Mouse (Mus musculus) B cell, adult 2 months (primary cell): Measurements from ENCODE around the gene Gm44503.

Experiments
- DNase-seq, 2 experiments: peaks; one replicate each; pipeline ENCODE4 v3.0.0; 2022

Gene Gm44503

GRCm38 (mm10) chr9:72975242-72975641, 16.6 kb downstream of the Gm44503 start:
- DNase-seq, result no peak

- no peak for DNase-seq
These were observed 24.4 kb downstream of the Gm44503 start for GRCm38 (mm10) chr9:72983066-72983465.

- DNase-seq, result peak; percentile 95
These were observed 26.9 kb downstream of the Gm44503 start, which contains the start of the genes Ccpg1os and Ccpg1 for GRCm38 (mm10) chr9:72985250-72986220. Gene Ccpg1os, minus strand, starts transcription at chr9:72985382. Gene Ccpg1, plus strand, starts transcription at chr9:72985429.

GRCm38 (mm10) chr9:72987703-72988102, 29.1 kb downstream of the Gm44503 start:
- no peak for DNase-seq

- DNase-seq, result no peak
These were observed 30.1 kb downstream of the Gm44503 start for GRCm38 (mm10) chr9:72988706-72989105.

GRCm38 (mm10) chr9:72991420-72991819, 32.8 kb downstream of the Gm44503 start:
- no peak for DNase-seq

- DNase-seq, result no peak
These were observed 33.9 kb downstream of the Gm44503 start for GRCm38 (mm10) chr9:72992576-72992975.

- no peak for DNase-seq
These were observed 37.5 kb downstream of the Gm44503 start for GRCm38 (mm10) chr9:72996167-72996566.

GRCm38 (mm10) chr9:72996806-72997205, 38.2 kb downstream of the Gm44503 start:
- DNase-seq, result no peak

- no peak for DNase-seq
These were observed 41.8 kb downstream of the Gm44503 start for GRCm38 (mm10) chr9:73000487-73000886.

GRCm38 (mm10) chr9:73001314-73002011, 42.8 kb downstream of the Gm44503 start:
- DNase-seq, result no peak

- DNase-seq, result no peak
These were observed 43.5 kb downstream of the Gm44503 start for GRCm38 (mm10) chr9:73002177-73002576.

GRCm38 (mm10) chr9:73004076-73004475, 45.4 kb downstream of the Gm44503 start:
- DNase-seq, result no peak

GRCm38 (mm10) chr9:73005106-73005505, 46.5 kb downstream of the Gm44503 start:
- no peak for DNase-seq

GRCm38 (mm10) chr9:73006175-73006574, 47.5 kb downstream of the Gm44503 start:
- DNase-seq, result peak in 1 of 2 experiments; percentile 11

GRCm38 (mm10) chr9:73008384-73008783, 49.7 kb downstream of the Gm44503 start:
- no peak for DNase-seq

GRCm38 (mm10) chr9:73012629-73013028, 54.0 kb downstream of the Gm44503 start:
- no peak for DNase-seq

- no peak for DNase-seq
These were observed 56.1 kb downstream of the Gm44503 start for GRCm38 (mm10) chr9:73014724-73015123.

GRCm38 (mm10) chr9:73019841-73020240, 61.2 kb downstream of the Gm44503 start:
- no peak for DNase-seq

GRCm38 (mm10) chr9:73020566-73021097, 62.0 kb downstream of the Gm44503 start:
- DNase-seq, result no peak

GRCm38 (mm10) chr9:73025818-73026636, 67.4 kb downstream of the Gm44503 start:
- DNase-seq, result no peak

GRCm38 (mm10) chr9:73030443-73030842, 71.8 kb downstream of the Gm44503 start:
- DNase-seq, result no peak
